Mouse (Mus musculus): ENCODE measurements around the gene Elf2.
"Not testable (repeated sequence)": the region's sequence is repeated elsewhere in the genome, so short reads cannot be mapped to it uniquely, and the experiment has no call there.

The Elf2 gene

DNA sequence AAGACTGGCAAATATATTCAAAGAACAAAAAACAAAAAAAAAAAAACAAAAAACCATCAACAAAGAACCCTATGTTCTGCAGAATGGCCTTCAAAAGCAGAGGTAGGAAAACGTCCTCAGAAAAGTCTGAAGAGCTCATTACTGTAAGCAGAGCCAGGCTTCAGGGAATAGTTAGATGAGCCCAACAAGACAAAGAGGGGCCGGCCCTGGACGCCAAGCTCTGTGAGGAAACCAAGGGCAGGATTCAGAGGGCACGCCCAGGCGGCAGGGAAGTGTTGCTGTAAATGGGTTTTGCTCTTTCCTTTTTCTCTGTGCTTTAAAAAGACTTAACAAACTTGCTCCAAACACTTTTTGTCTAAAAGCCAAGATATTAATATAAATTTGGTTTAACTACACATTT lies 12.6 kb downstream of the Elf2 start:
- no peak for DNase-seq

DNA sequence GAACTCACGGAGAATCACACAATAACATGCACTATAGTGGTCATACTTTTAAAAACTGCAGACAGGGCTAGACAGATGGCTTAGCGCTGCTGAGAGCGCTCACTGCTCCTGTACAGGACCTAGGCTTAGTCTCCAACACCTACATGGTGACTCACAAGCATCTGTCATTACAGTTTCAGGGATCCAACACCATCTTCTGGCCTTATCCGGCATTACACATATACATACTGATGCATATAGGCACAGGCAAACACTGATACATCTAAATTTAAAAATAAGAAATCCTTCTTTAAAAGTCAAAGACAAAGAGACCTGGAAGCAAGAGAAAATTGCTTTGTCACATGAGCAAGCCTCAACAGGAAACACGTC lies 13.1 kb downstream of the Elf2 start:
- no peak for DNase-seq

DNA sequence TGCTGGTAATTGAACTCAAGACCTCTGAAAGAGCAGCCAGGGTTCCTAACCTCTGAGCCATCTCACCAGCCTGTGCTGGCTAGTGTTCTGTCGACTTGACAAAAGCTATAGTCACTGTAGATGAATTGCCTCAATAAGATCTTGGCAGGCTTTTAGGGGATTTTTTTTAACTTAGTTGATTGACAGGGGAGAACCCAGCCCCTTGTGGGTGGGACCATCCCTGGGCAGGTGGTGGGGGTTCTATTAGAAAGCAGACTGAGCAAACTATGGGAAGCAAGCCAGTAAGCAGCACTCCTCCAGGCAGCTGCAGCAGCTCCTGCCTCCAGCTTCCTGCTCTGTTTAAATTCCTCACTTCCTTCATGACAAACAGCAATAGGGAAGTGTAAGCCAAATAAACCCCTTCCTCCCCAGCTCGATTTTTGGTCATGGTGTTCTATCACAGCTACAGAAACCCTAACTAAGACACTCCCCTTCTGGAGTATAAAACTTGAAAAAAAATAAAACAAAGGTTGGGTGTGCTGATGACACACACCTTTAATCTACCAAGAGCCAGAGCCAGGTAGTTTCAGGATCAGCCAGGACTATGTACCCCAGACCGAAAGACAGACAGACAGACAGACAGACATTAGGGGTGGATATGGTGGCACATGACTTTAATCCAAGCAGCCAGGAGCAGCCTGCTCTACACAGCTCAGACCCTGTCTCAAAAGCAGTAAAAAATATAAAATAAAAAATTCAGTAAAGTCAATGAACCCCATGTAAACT lies 13.6 kb downstream of the Elf2 start:
- DNase-seq = no peak

DNA sequence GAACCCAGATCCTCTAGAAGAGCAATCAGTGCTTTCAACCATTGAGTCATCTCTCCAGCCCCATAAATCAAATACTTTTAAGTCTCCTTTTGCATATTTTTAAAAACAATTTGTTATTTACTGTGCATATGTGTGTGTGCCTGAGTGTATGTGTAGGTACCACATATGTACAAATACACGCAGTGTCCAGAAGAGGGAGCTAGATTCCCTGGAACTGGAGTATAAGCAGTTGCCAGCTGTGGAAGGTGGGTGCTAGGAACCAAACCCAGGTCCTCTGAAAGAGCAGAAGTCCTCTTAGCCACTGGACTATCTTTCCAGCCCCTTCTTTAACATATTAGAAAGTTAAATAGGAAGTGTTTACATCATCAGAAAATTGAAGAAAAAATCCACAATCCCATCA lies 15.0 kb downstream of the Elf2 start:
- no peak for DNase-seq

- no peak for DNase-seq
Observed at GRCm38 (mm10) chr3:51323006-51323405, 17.5 kb downstream of the Elf2 start.

DNA sequence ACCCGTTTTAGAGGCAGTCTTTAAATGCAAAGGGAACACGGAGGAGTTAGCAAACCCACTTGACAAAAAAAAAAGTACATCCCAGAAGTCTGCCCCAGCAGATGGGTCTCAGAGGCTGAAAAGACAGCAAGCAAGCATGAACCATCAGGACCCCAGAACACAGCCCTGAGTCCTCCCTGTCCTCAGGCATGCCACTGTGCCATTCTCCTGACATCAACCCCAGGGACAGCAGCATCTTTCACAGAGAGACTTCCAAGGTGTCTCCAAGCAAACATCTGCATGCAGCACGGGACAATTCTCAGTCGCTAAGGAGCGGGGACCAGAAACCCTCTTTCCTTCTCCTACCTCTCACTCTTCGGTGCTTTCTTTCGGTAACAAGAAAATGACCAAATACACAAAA lies 18.1 kb downstream of the Elf2 start:
- DNase-seq = no peak

GRCm38 (mm10) chr3:51321141-51321540 lies 19.3 kb downstream of the Elf2 start:
- no peak for DNase-seq

DNA sequence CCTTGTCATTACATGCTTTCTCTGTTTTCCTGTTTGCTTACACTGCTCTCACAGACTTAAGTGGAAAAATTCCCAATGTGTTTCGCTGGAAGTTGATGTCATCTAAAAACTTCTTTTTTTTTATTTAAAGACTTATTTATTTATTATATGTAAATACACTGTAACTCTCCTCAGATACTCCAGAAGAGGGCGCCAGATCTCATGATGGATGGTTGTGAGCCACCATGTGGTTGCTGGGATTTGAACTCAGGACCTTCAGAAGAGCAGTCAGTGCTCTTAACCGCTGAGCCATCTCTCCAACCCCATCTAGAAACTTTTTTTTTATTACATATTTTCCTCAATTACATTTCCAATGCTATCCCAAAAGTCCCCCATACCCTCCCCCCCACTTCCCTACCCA lies 22.4 kb downstream of the Elf2 start:
- not testable (repeated sequence) for DNase-seq

DNA sequence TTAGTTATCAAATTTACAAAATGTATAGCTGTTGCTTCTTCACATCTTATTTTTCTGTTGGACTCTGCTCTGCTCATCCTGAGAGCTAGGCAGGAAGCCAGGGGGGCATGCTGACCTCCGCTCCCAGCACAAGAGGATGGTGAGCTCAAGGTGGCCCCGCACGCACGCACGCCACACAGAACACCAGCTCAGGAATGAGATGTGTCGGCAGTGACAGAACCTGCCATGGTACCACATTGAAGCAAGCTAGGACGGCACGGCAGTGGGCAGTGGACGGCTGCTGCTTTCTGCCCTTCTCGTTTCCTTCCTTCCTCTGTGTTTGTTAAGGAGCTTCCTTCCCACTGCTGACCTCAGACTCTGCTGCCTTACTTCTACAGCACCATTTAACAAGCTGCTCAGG lies 23.6 kb downstream of the Elf2 start:
- no peak for DNase-seq

DNA sequence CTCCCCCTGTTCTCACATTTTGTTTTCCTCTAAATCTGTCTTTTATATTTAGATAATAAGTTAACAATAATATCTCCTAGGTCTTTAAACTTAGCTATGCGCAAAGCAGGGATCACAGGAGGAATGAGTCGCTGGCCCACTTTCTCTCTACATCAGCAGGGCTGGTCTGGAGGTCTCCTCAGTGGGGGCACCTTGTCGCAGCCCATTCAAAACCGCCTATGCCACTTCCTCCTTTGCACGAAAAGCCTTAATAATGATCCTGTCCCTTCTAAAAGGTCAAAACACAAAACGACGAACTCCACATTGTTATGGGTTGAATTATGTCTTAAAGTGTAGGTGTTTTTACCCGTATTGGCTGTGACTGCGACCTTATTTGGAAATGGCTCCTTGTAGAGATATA lies 28.8 kb downstream of the Elf2 start:
- no peak for DNase-seq

GRCm38 (mm10) chr3:51310098-51310497 lies 30.4 kb downstream of the Elf2 start:
- DNase-seq = no peak

- DNase-seq = no peak
Observed at GRCm38 (mm10) chr3:51306621-51307020, 33.8 kb downstream of the Elf2 start.

DNA sequence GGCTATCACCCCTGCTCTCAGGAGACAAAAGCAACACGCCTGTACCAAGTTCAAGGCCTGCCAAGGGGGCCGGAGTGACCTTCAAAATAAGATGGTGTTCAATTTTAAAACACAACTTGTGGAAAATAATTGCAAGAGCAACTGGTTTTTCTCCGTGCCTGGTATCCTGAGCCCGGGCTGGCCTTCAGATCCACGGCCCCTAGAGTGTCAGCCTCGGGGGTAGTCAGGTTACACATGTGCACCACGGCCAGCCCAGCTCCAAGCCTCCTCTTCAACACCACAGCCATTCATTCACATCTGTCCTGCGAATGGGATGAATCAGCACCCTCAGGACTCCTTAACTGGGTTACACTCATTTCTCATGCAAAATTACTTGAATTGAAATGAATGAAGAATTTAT lies 34.5 kb downstream of the Elf2 start:
- DNase-seq = no peak

- no peak for DNase-seq
Observed at GRCm38 (mm10) chr3:51302971-51303476, 37.4 kb downstream of the Elf2 start.

GRCm38 (mm10) chr3:51301583-51301982 lies 38.9 kb downstream of the Elf2 start:
- DNase-seq = no peak

- DNase-seq = no peak
Observed at GRCm38 (mm10) chr3:51296790-51297189, 43.7 kb downstream of the Elf2 start.

DNA sequence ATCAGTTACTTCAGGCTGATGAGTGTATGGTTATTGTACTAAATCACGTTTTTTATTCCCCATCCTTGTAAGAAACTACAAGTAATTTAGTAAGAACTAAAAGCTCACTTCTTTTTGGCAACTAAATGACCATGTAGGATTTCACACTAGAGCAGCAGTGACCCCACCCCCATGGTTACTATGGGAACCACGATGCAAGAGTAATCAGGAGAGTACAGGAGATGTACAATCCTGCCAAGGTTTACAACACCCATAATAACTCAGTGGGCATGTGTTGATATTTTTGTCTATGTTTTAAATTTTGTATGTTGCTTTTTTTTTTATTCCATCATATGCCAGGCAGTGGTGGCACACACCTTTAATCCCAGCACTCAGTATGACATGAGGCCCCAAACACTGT lies 45.2 kb downstream of the Elf2 start:
- no peak for DNase-seq

GRCm38 (mm10) chr3:51294251-51294650 lies 46.2 kb downstream of the Elf2 start:
- DNase-seq = no peak

DNA sequence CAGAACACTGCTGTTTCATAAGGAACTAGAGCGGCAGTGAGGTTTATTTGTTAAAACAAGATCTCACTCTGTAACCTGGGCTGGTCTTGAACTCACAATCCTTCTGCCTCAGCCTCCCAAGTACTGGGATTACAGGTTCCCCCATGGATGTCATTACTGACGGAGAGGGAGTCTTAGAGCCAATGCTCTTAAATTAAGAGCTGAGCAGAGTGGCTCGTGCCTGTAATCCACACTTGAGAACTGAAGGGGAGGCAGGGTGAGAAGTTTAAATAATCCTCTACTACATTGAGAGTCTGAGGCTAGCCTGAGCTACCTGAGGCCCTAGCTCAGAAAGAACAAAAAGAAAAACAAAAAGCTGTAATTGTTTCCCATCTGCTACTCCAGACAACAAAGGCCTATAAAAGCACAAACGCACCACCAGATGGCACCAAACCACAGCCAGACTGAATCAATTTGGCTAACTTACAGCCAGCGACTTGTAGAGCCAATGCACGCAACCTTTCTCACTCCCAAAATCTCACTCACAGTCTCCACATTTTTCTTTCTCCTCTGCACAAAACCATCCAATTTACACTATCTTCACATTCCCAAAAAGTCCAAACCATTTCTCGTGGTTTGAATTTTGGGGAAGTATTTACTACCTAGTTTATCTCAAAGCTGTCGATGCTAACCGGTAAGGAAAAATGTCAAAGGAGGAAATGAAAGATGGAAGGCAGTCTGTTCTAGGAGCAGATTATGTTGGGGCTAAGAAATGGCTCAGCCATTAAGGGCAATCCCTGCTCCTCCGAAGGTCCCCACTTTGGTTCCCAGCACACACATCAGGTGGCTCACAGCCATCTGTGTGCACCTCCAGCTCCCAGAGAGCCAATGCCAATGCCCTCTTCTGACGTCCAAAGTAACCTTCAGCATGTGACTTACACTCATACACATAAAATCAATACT lies 51.3 kb downstream of the Elf2 start:
- DNase-seq = peak; percentile 90

DNA sequence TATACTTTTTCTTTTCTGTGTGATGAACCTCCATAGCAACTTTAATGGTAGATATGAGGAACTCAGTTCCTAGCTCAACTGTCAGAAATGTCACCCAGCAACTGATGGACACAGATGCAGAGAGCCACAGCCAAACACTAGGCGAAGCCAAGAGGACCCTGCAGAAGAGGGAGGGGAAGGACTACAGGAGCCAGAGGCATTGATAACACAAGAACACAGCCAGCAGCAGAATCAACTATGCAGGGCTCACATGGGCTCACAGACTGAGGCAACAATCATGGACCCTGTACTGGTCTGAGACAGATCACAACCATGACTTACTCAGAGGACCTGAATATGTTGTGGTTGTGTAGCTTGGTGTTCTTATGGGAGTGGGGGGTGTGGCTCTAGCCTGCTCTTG lies 56.1 kb downstream of the Elf2 start:
- DNase-seq = no peak

- DNase-seq = no peak
Observed at GRCm38 (mm10) chr3:51281727-51282126, 58.7 kb downstream of the Elf2 start.

- no peak for DNase-seq
Observed at GRCm38 (mm10) chr3:51278433-51278832, 62.0 kb downstream of the Elf2 start.

DNA sequence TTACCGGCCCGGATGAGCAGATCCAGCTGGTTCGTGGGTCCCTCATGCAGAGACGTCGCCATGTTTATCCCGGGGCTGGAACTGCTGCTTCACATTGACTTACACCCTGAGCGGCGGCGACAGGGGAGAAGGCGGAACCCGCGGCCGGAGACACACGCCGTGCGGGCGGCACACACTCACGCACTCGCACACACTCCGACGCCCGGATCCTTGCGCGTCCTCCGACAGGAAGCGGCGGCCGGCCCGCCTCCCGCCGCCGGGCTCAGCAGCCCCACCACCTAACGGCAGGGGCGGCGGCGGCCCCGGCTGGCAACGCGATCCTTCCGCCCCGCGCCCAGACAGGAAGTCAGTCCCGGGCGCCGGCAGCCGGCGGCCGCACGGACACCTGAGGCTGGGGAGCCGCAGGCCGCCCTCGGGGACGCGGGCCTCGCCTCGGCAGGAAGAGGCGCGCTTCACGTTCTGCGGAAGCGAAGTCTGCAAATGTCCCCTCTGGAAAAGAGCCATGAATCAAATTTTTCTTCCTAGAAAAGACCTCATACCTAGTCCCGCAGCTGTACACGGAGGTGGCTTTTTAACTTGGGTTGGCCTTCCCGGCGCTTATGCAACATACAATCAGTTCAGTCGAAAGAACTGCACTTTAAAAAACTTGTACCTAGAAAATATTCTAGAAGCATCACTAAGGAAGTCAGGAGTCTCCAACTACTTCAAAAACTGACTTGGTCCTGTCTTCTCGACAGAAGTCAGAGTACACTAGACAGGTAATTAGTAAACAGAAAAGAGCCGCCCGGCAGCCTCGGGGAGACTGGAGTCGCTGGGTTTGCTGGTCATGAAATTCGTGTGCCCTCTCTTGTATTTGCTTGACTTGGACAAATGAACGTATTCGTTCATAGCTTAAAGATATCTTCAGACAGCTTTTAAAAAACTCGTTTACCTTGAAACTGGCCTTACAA lies 63.0 kb downstream of the Elf2 start:
- DNase-seq = peak; percentile 83

Data from cerebellum, adult 9-10 months (tissue).